Mouse (Mus musculus) heart, embryonic 12.5 days (tissue): ENCODE measurements around the gene Wdr74. TPM values are rescaled to one million over a fixed set of nuclear protein-coding genes. Genes with fewer than 3 reads are reported as not detected.
A peak's percentile ranks its signal among the peaks of the same experiment; 100 is the strongest.

Experiments used
- ATAC-seq: fragments of 200-750 bp; cut with Nextera tagmentation; 2 replicates; pipeline ENCODE4 v1.8.0; 2017; ENCODE audit warnings: moderate TSS enrichment, moderate library complexity; ENCODE audit not compliant: insufficient number of reproducible peaks, low FRiP score
- H3K27ac ChIP-seq: fragments of 300-500 bp; sonication (generic); 2 replicates; pipeline ENCODE4 v1.5.1; 2016; ENCODE audit warnings: mild to moderate bottlenecking, moderate library complexity; ENCODE audit not compliant: poor library complexity, severe bottlenecking
- H3K27me3 ChIP-seq: fragments of 300-500 bp; sonication (generic); replicated peaks from 2 replicates; pipeline ENCODE4 v1.6.1; 2016; ENCODE audit warnings: mild to moderate bottlenecking, moderate library complexity
- H3K36me3 ChIP-seq: fragments of 300-500 bp; sonication (generic); 2 replicates; pipeline ENCODE4 v1.6.1; 2016; ENCODE audit warnings: mild to moderate bottlenecking, moderate library complexity
- H3K4me1 ChIP-seq: fragments of 300-500 bp; sonication (generic); replicated peaks from 2 replicates; pipeline ENCODE4 v1.6.1; 2016; ENCODE audit warnings: mild to moderate bottlenecking
- H3K4me2 ChIP-seq: fragments of 300-500 bp; sonication (generic); 2 replicates; pipeline ENCODE4 v1.6.1; 2016; ENCODE audit warnings: mild to moderate bottlenecking, moderate library complexity
- H3K4me3 ChIP-seq: fragments of 300-500 bp; sonication (generic); 2 replicates; pipeline ENCODE4 v1.5.1; 2016; ENCODE audit warnings: mild to moderate bottlenecking
- H3K9ac ChIP-seq: fragments of 300-500 bp; sonication (generic); 2 replicates; pipeline ENCODE4 v1.6.1; 2016; ENCODE audit warnings: mild to moderate bottlenecking, moderate library complexity
- H3K9me3 ChIP-seq: fragments of 300-500 bp; sonication (generic); replicated peaks from 2 replicates; pipeline ENCODE4 v1.6.1; 2016; ENCODE audit warnings: mild to moderate bottlenecking, moderate library complexity
- WGBS: fragments of 180-500 bp; shearing (Covaris S2); methylation state at CpG from one replicate; pipeline ENCODE4 v1.1.7; 2016; 5-methylcytosine and 5-hydroxymethylcytosine counted together
- polyA plus RNA-seq: library from polyadenylated mRNA; unstranded; fragments of >200 nt; fragmentation: Nextera tagmentation; extraction: Ambion mirVana; gene quantifications from 2 replicates; pipeline ENCODE4 v1.2.1, GENCODE M21; 2016

The Wdr74 gene
- polyA plus RNA-seq, result 48.9 and 52.9 TPM in 2 replicates

GRCm38 (mm10) chr19:8735389-8736159 is at the start of gene Wdr74:
TSS of gene Wdr74 (plus strand) at chr19:8735827.
- ATAC-seq, result peak; percentile 90
- under 1% methylated on average over 32 of the region's 32 CpGs for WGBS
- Histone ChIP-seq H3K27me3 (no peaks in the 10 kb centered on the region), H3K9ac (peak within 1 kb of the TSS; percentile 77), H3K36me3 (peaks cover 31% of the 10 kb centered on the region), H3K4me1 (peaks cover 10% of the 10 kb centered on the region), H3K27ac (no peak within 1 kb of the TSS; the same call in 1 of the 2 replicates), H3K4me3 (peak within 1 kb of the TSS; percentile 87), H3K4me2 (peak within 1 kb of the TSS; percentile 99), H3K9me3 (no peaks in the 10 kb centered on the region)

- no peaks in the 10 kb centered on the region for H3K36me3 ChIP-seq
- no peak overlapping the region for H3K27ac ChIP-seq
- WGBS, result 61% methylated on average over 9 of the region's 9 CpGs
- no peak overlapping the region for H3K4me2 ChIP-seq
- H3K4me3 ChIP-seq, result no peak overlapping the region
- H3K9me3 ChIP-seq, result no peaks in the 10 kb centered on the region
- no peak overlapping the region for H3K9ac ChIP-seq
- ATAC-seq, result no peak
- no peaks in the 10 kb centered on the region for H3K4me1 ChIP-seq
- H3K27me3 ChIP-seq, result no peaks in the 10 kb centered on the region
Observed at GRCm38 (mm10) chr19:8691871-8692539, 43.6 kb upstream of the Wdr74 start.

- Histone ChIP-seq H3K9me3 (no peaks in the 10 kb centered on the region), H3K27me3 (no peaks in the 10 kb centered on the region), H3K27ac (no peak overlapping the region), H3K4me1 (no peaks in the 10 kb centered on the region), H3K36me3 (no peaks in the 10 kb centered on the region), H3K4me2 (no peak overlapping the region), H3K4me3 (no peak overlapping the region), H3K9ac (no peak overlapping the region)
- no peak for ATAC-seq
- WGBS, result 77% methylated on average over 5 of the region's 5 CpGs
Observed at GRCm38 (mm10) chr19:8692740-8693139, 42.9 kb upstream of the Wdr74 start.

- no peaks in the 10 kb centered on the region for H3K9me3 ChIP-seq
- ATAC-seq, result peak; percentile 79
- H3K27ac ChIP-seq, result no peak overlapping the region
- 38% methylated on average over 5 of the region's 6 CpGs for WGBS
- H3K4me3 ChIP-seq, result no peak overlapping the region
- no peaks in the 10 kb centered on the region for H3K36me3 ChIP-seq
- H3K4me2 ChIP-seq, result no peak overlapping the region
- no peaks in the 10 kb centered on the region for H3K4me1 ChIP-seq
- H3K27me3 ChIP-seq, result no peaks in the 10 kb centered on the region
- H3K9ac ChIP-seq, result no peak overlapping the region
Observed at GRCm38 (mm10) chr19:8695330-8695729, 40.3 kb upstream of the Wdr74 start.

- ATAC-seq, result no peak
- 71% methylated on average over 9 of the region's 9 CpGs for WGBS
- no peaks in the 10 kb centered on the region for H3K27me3 ChIP-seq
- H3K9me3 ChIP-seq, result no peaks in the 10 kb centered on the region
- H3K9ac ChIP-seq, result no peak overlapping the region
- H3K4me1 ChIP-seq, result no peaks in the 10 kb centered on the region
- no peak overlapping the region for H3K4me3 ChIP-seq
- H3K27ac ChIP-seq, result no peak overlapping the region
- H3K36me3 ChIP-seq, result no peaks in the 10 kb centered on the region
- no peak overlapping the region for H3K4me2 ChIP-seq
Observed at GRCm38 (mm10) chr19:8699652-8700051, 36.0 kb upstream of the Wdr74 start.

GRCm38 (mm10) chr19:8702458-8702857 is 33.2 kb upstream of the Wdr74 start:
- no peaks in the 10 kb centered on the region for H3K9me3 ChIP-seq
- no peaks in the 10 kb centered on the region for H3K4me1 ChIP-seq
- no peaks in the 10 kb centered on the region for H3K27me3 ChIP-seq
- H3K9ac ChIP-seq, result no peak overlapping the region
- no peak overlapping the region for H3K27ac ChIP-seq
- peaks cover 11% of the 10 kb centered on the region for H3K36me3 ChIP-seq
- H3K4me3 ChIP-seq, result no peak overlapping the region
- H3K4me2 ChIP-seq, result no peak overlapping the region
- no peak for ATAC-seq
- WGBS, result 57% methylated on average over 3 of the region's 3 CpGs

- WGBS, result 56% methylated on average over 4 of the region's 4 CpGs
- no peak overlapping the region for H3K9ac ChIP-seq
- no peaks in the 10 kb centered on the region for H3K27me3 ChIP-seq
- no peak for ATAC-seq
- H3K36me3 ChIP-seq, result peaks cover 22% of the 10 kb centered on the region
- no peak overlapping the region for H3K27ac ChIP-seq
- H3K4me2 ChIP-seq, result no peak overlapping the region
- no peaks in the 10 kb centered on the region for H3K9me3 ChIP-seq
- no peaks in the 10 kb centered on the region for H3K4me1 ChIP-seq
- no peak overlapping the region for H3K4me3 ChIP-seq
Observed at GRCm38 (mm10) chr19:8703571-8703970, 32.1 kb upstream of the Wdr74 start.

GRCm38 (mm10) chr19:8705026-8705708 is 30.5 kb upstream of the Wdr74 start:
- H3K4me2 ChIP-seq, result no peak overlapping the region
- H3K4me1 ChIP-seq, result 0 out of 2 replicates have a peak, but pooled peaks cover under 1% of the 10 kb centered on the region
- H3K27ac ChIP-seq, result no peak overlapping the region
- 75% methylated on average over 6 of the region's 6 CpGs for WGBS
- no peak overlapping the region for H3K4me3 ChIP-seq
- H3K27me3 ChIP-seq, result no peaks in the 10 kb centered on the region
- no peak overlapping the region for H3K9ac ChIP-seq
- peaks cover 38% of the 10 kb centered on the region for H3K36me3 ChIP-seq
- H3K9me3 ChIP-seq, result no peaks in the 10 kb centered on the region
- no peak for ATAC-seq

GRCm38 (mm10) chr19:8706132-8706667 is 29.4 kb upstream of the Wdr74 start:
- Histone ChIP-seq H3K9ac (no peak overlapping the region), H3K4me2 (no peak overlapping the region), H3K4me3 (no peak overlapping the region), H3K4me1 (0 out of 2 replicates have a peak, but pooled peaks cover 6% of the 10 kb centered on the region), H3K36me3 (peaks cover 48% of the 10 kb centered on the region), H3K27ac (no peak overlapping the region), H3K27me3 (no peaks in the 10 kb centered on the region), H3K9me3 (no peaks in the 10 kb centered on the region)
- no peak for ATAC-seq
- WGBS, result 87% methylated on average over 7 of the region's 7 CpGs

- no peak for ATAC-seq
- no peak overlapping the region for H3K27ac ChIP-seq
- H3K9me3 ChIP-seq, result no peaks in the 10 kb centered on the region
- H3K4me3 ChIP-seq, result no peak overlapping the region
- peaks cover 12% of the 10 kb centered on the region for H3K4me1 ChIP-seq
- H3K4me2 ChIP-seq, result no peak overlapping the region
- H3K27me3 ChIP-seq, result no peaks in the 10 kb centered on the region
- H3K36me3 ChIP-seq, result peaks cover 54% of the 10 kb centered on the region
- H3K9ac ChIP-seq, result no peak overlapping the region
- WGBS, result 90% methylated on average over 7 of the region's 7 CpGs
Observed at GRCm38 (mm10) chr19:8706930-8707329, 28.7 kb upstream of the Wdr74 start.

GRCm38 (mm10) chr19:8708954-8709353 is 26.7 kb upstream of the Wdr74 start:
- Histone ChIP-seq H3K4me2 (no peak overlapping the region), H3K27me3 (no peaks in the 10 kb centered on the region), H3K27ac (no peak overlapping the region), H3K4me1 (peaks cover 20% of the 10 kb centered on the region), H3K4me3 (no peak overlapping the region), H3K9ac (no peak overlapping the region), H3K9me3 (no peaks in the 10 kb centered on the region), H3K36me3 (peaks cover 57% of the 10 kb centered on the region)
- 93% methylated on average over 8 of the region's 8 CpGs for WGBS
- no peak for ATAC-seq
